Mouse (Mus musculus) heart, adult 2 months (tissue): ENCODE data around the gene Kitl.

ENCODE experiments used
- CTCF ChIP-seq: fragments of 200-600 bp; IDR thresholded peaks from 2 replicates; pipeline ENCODE4 v1.8.1; 2022; ENCODE audit warnings: antibody characterized with exemption, mild to moderate bottlenecking, moderate library complexity
- EP300 ChIP-seq: fragments of 200-500 bp; IDR thresholded peaks from 2 replicates; pipeline ENCODE4 v1.6.1; 2011; ENCODE audit warnings: low read depth, low read length, control low read depth; ENCODE audit not compliant: insufficient read depth

GRCm38 (mm10) chr10:100044153-100044552 is 28.7 kb downstream of the Kitl start:
- no peak for TF ChIP-seq EP300
- TF ChIP-seq CTCF, result no peak
